Mouse (Mus musculus) embryo, embryonic 10 days (tissue): Measurements from ENCODE around the gene Gm20837.
"Not testable (repeated sequence)": the region's sequence is repeated elsewhere in the genome, so short reads cannot be mapped to it uniquely, and the experiment has no call there.

Experiments used
- DNase-seq: peaks from one replicate; pipeline ENCODE4 v3.0.0-alpha.2; 2015; ENCODE audit warnings: low spot score

The Gm20837 gene

DNA sequence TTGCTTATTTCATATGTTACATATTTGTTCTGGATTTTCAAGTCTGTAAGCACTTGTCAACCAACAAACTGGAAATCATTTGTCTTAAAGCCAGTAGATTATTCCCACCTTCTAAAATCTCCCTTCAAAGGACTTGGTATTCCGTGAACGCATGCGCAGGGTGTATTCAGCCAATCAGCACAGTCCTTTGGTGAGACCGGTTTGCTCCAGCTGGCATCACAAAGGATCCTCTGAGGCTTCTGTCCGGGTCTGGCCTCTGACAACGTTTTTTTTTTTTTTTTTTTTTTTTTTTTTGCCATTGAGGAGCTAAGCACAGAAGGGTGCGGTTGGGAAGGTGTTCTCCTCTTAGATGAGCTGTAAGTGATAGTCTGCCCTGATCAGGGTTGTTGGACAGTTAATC is at the start of gene Gm20837:
Gene Gm20837 (plus strand): TSS at position 301 of the 400 bp plus-strand sequence.
- not testable (repeated sequence) for DNase-seq
